Mouse (Mus musculus): ENCODE data around the gene Gm5269. TPM values are rescaled to one million over a fixed set of nuclear protein-coding genes. Genes with fewer than 3 reads are reported as not detected.

The Gm5269 gene
- polyA plus RNA-seq, 1 experiment = not detected

DNA sequence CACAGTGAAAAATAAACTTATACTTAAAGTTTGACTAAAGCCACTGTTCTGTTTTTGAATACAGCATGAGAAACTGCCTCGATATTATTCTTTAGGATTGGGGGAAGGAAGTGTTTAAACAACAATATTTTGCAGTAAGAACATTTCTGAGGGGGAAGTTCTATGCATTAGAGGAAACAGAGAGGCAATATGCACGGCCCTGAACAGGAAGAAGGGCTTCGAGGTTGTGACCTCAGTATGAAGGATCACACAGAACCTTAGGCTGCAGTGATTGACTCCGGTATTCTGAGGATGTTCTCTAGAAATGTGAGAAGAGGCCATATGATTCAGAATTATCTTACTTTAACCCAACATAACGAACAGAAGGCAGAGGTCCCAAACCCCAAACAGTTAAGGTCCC is 24.3 kb downstream of the Gm5269 start:
- H3K27ac ChIP-seq (replicated peaks; ENCODE audit: low read depth, low read length) = peak overlapping the region; percentile 71
- no peak overlapping the region for H3K4me3 ChIP-seq (ENCODE audit: insufficient read depth, low read depth, low read length)
- peaks cover 9% of the 10 kb centered on the region for H3K4me1 ChIP-seq (ENCODE audit: control insufficient read depth, insufficient read depth, insufficient read length, low read length)

DNA sequence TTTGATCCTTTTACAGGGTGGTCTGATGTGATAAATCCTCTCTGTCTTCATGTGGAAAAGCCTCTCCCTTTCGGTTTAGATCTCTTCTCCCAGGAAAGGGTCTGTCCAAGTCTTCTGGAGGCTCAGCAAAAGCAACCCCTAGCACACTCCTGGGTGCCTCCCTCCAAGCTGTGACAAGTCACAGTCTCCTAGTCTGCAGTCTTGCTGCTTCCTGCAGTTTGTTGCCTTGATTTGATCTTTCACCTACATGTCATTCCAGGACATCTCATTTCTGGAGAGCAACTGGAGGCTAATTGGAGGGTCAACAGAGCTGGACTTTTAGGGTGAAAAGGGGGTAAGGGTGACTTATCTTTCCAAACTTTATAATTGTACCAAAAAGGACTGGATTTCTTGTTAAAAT is 24.8 kb downstream of the Gm5269 start:
- peak overlapping the region; percentile 71 for H3K27ac ChIP-seq (replicated peaks; ENCODE audit: low read depth, low read length)
- peaks cover 9% of the 10 kb centered on the region for H3K4me1 ChIP-seq (ENCODE audit: control insufficient read depth, insufficient read depth, insufficient read length, low read length)

DNA sequence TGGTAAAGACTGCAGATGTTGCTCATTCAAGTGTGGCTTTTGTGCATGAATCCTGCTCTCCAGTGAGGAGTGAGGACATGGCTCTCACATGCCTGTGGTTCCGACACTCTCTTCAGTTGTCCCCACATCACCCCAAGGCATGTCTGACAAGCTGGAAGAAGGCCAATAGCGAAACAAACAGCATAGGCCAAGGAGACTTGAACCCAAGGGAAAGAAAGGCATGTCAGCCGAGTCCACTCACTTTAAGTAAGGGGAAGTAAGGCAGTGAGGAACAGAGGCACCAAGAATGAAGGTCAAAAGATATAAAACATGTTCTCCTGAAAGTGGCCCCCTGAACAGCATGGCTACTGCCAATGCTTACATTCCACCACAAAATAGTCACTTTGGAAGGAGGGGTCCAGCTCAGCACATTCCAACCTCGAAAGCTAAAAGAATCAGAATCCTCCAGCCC is 25.5 kb downstream of the Gm5269 start:
- Histone ChIP-seq H3K4me1 (ENCODE audit: control insufficient read depth, insufficient read depth, insufficient read length, low read length) (peaks cover 12% of the 10 kb centered on the region), H3K4me3 (ENCODE audit: insufficient read depth, low read depth, low read length) (no peak overlapping the region), H3K27ac (replicated peaks; ENCODE audit: low read depth, low read length) (peak overlapping the region; percentile 93)

More for the DNA sequence above, 24.8 kb downstream of the Gm5269 start:
- no peak overlapping the region for H3K4me3 ChIP-seq (ENCODE audit: insufficient read depth, low read depth, low read length)

- Histone ChIP-seq H3K4me1 (ENCODE audit: control insufficient read depth, insufficient read depth, insufficient read length, low read length) (peaks cover 10% of the 10 kb centered on the region), H3K27ac (replicated peaks; ENCODE audit: low read depth, low read length) (no peak overlapping the region), H3K4me3 (ENCODE audit: insufficient read depth, low read depth, low read length) (no peak overlapping the region)
These were observed 26.4 kb downstream of the Gm5269 start for GRCm38 (mm10) chr1:45863641-45864040.

- peaks cover 7% of the 10 kb centered on the region for H3K4me1 ChIP-seq (ENCODE audit: control insufficient read depth, insufficient read depth, insufficient read length, low read length)
- no peak overlapping the region for H3K4me3 ChIP-seq (ENCODE audit: insufficient read depth, low read depth, low read length)
- H3K27ac ChIP-seq (replicated peaks; ENCODE audit: low read depth, low read length) = no peak overlapping the region
These were observed 28.9 kb downstream of the Gm5269 start for GRCm38 (mm10) chr1:45861162-45861561.

GRCm38 (mm10) chr1:45860349-45860748 is 29.7 kb downstream of the Gm5269 start:
- Histone ChIP-seq H3K27ac (replicated peaks; ENCODE audit: low read depth, low read length) (peak overlapping the region; percentile 38), H3K4me1 (ENCODE audit: control insufficient read depth, insufficient read depth, insufficient read length, low read length) (peaks cover 5% of the 10 kb centered on the region), H3K4me3 (ENCODE audit: insufficient read depth, low read depth, low read length) (no peak overlapping the region)

DNA sequence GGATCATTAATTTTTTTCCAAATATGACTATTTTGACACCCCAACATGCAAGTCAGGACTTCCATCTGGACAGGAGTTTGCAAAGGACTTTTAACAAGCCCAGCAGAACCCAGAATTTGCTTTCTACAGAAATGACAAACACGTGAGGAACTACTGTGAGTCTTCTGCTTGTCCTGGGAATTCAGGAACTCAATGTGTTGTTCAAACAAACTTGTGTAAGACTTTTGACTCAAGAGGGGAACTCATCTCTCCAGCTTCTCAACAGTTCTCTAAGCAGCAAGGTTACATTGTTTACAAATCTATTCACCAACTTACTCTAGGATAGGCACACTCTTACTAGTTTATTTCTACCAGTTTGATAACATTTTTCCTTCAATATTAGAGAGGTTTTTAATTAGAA is 32.0 kb downstream of the Gm5269 start:
- Histone ChIP-seq H3K4me1 (ENCODE audit: control insufficient read depth, insufficient read depth, insufficient read length, low read length) (peaks cover 5% of the 10 kb centered on the region), H3K27ac (replicated peaks; ENCODE audit: low read depth, low read length) (no peak overlapping the region), H3K4me3 (ENCODE audit: insufficient read depth, low read depth, low read length) (no peak overlapping the region)

DNA sequence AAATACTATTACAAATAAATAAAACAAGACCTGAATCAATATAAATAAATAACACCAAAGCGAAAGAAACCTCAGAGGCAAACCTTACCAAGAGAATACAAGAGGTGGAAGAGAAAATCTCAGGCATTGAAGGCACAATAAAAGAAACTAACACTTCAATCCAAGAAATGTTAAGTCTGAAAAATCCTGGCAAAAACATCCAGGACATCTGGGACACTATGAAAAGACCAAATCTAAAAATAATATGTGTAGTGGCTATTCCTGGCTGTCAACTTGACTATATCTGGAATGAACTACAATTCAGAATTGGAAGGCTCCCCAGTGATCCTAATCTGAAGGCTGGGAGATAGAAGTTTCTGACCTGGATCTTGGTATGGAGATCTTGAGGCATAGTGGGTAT is 44.6 kb downstream of the Gm5269 start:
- Histone ChIP-seq H3K4me3 (ENCODE audit: insufficient read depth, low read depth, low read length) (no peak overlapping the region), H3K27ac (replicated peaks; ENCODE audit: low read depth, low read length) (no peak overlapping the region; the same call in 1 of the 2 replicates), H3K4me1 (ENCODE audit: control insufficient read depth, insufficient read depth, insufficient read length, low read length) (peaks cover 4% of the 10 kb centered on the region)

Other genes starting within 250 kb of the Gm5269 start
- gene Wdr75, start 95.1 kb downstream of the Gm5269 start, polyA plus RNA-seq (2012; ENCODE audit: insufficient read depth, insufficient read length, missing spikeins) = 27.0 and 35.9 TPM in 2 replicates
- 7.4 and 13.3 TPM in 2 replicates for gene Slc40a1, start 36.2 kb upstream of the Gm5269 start, polyA plus RNA-seq (2012; ENCODE audit: insufficient read depth, insufficient read length, missing spikeins)
- 0.63 and 0.83 TPM in 2 replicates for gene Dnah7b, start 176.0 kb upstream of the Gm5269 start, polyA plus RNA-seq (2012; ENCODE audit: insufficient read depth, insufficient read length, missing spikeins)